Mouse (Mus musculus) embryonic facial prominence, embryonic 15.5 days (tissue): Measurements from ENCODE around the gene Slc5a4b. TPM values are rescaled to one million over a fixed set of nuclear protein-coding genes. Genes with fewer than 3 reads are reported as not detected.

Source experiments
- ATAC-seq: fragments of 200-750 bp; cut with Nextera tagmentation; 2 replicates; pipeline ENCODE4 v1.8.0; 2017; ENCODE audit warnings: low read depth, moderate TSS enrichment; ENCODE audit not compliant: insufficient number of reproducible peaks, low FRiP score, low TSS enrichment
- H3K27ac ChIP-seq: fragments of 300-500 bp; sonication (generic); replicated peaks from 2 replicates; pipeline ENCODE4 v1.5.1; 2015; ENCODE audit warnings: mild to moderate bottlenecking, inconsistent platforms
- H3K27me3 ChIP-seq: fragments of 300-500 bp; sonication (generic); 2 replicates; pipeline ENCODE4 v1.6.1; 2015; ENCODE audit warnings: inconsistent platforms
- H3K36me3 ChIP-seq: fragments of 300-500 bp; sonication (generic); 2 replicates; pipeline ENCODE4 v1.6.1; 2015; ENCODE audit warnings: mild to moderate bottlenecking, inconsistent platforms
- H3K4me1 ChIP-seq: fragments of 300-500 bp; sonication (generic); 2 replicates; pipeline ENCODE4 v1.6.1; 2015; ENCODE audit warnings: inconsistent platforms
- H3K4me2 ChIP-seq: fragments of 300-500 bp; sonication (generic); replicated peaks from 2 replicates; pipeline ENCODE4 v1.6.1; 2015; ENCODE audit warnings: mild to moderate bottlenecking, inconsistent platforms
- H3K4me3 ChIP-seq: fragments of 300-500 bp; sonication (generic); replicated peaks from 2 replicates; pipeline ENCODE4 v1.5.1; 2015; ENCODE audit warnings: mild to moderate bottlenecking, inconsistent platforms
- H3K9ac ChIP-seq: fragments of 300-500 bp; sonication (generic); 2 replicates; pipeline ENCODE4 v1.6.1; 2015; ENCODE audit warnings: inconsistent platforms
- H3K9me3 ChIP-seq: fragments of 300-500 bp; sonication (generic); replicated peaks from 2 replicates; pipeline ENCODE4 v1.6.1; 2016; ENCODE audit warnings: inconsistent platforms
- WGBS: fragments of 180-500 bp; shearing (Covaris S2); methylation state at CpG from one replicate; pipeline ENCODE4 v1.1.7; 2015; 5-methylcytosine and 5-hydroxymethylcytosine counted together
- microRNA-seq: library from miRNA; unstranded; fragments of <30 nt; microRNA quantifications from one replicate; pipeline ENCODE4, GENCODE M21; 2016; ENCODE audit warnings: borderline number of aligned reads
- polyA plus RNA-seq: library from polyadenylated mRNA; unstranded; fragments of >200 nt; fragmentation: Nextera tagmentation; extraction: Ambion mirVana; gene quantifications from 2 replicates; pipeline ENCODE4 v1.2.1, GENCODE M21; 2015

Slc5a4b gene
- polyA plus RNA-seq, 1 experiment from 2014 or later, result not detected

DNA sequence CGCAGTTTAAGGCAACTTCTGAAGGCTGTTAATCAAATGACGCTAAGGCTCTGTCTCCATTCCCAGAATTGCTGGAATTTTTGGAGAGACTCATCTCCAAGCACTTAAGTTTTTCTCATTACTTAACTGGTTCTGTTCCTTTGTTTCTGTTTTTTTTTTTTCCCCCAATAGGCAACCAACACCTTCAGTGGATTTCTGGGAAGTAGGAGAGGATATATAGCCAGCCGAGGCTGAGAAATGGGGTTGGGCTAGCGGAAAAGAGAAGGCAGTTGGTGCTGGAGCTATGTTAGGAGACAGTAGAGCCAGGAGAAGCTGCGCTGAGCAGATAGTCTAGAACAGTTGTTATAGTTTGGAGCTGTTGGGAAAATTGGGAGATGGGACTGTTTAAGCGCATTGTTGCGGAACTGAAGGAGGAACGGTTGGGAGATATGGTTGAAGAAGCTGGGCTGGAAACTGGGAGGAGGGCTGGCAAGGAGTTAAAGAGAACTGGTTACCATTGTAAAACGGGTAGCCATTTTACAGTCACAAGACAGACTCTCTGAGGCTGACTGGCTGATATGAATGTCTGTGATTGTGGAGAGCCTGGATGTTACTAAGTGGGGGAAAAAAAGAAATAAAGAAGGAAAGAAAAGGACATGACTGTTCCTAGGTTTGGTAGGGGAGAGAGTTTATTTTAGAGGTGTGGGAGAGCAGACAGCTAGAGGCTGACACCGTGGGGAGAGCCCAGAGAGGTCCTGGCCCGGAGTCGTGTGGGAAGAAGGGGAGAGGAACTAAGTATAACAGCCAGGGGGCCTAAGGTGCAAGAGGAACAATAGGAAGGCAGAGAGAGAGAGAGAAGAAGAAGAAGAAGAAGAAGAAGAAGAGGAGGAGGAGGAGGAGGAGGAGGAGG lies 83.4 kb downstream of the Slc5a4b start:
- 61% methylated on average over 12 of the region's 12 CpGs for WGBS
- Histone ChIP-seq H3K36me3 (no peaks in the 10 kb centered on the region), H3K4me2 (no peak overlapping the region), H3K4me1 (no peaks in the 10 kb centered on the region), H3K9me3 (no peaks in the 10 kb centered on the region), H3K4me3 (no peak overlapping the region), H3K27me3 (no peaks in the 10 kb centered on the region), H3K9ac (no peak overlapping the region), H3K27ac (no peak overlapping the region)
- no peak for ATAC-seq

DNA sequence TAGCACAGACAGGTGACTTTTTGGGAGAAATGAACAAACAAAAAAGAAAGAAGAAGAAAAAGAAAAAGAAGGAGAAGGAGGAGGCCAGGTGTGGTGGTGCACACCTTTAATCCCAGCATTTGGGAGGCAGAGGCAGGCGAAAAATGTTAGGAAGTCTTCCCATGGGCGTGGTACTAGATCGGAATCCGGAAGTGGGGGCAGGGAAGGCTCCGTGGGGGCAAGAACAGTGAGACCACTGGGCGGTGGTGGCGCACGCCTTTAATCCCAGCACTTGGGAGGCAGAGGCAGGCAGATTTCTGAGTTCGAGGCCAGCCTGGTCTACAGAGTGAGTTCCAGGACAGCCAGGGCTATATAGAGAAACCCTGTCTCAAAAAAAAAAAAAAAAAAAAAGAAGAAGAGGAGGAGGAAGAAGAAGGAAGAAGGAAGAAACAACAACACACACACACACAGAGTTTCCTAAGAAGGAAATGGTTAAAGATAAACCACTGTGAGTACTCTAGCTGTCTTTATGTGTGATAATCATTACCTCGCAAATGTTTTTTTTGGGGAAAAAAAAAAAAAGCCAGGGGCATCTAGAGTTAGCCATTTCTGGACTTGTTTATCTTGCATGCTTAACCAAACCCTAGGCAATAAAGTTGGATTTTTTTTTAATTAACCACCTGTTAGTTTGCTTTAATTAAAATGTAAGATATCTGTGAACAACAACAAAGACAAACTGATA lies 85.1 kb downstream of the Slc5a4b start:
- Histone ChIP-seq H3K36me3 (no peaks in the 10 kb centered on the region), H3K9me3 (no peaks in the 10 kb centered on the region), H3K9ac (no peak overlapping the region), H3K4me2 (no peak overlapping the region), H3K27ac (no peak overlapping the region), H3K4me1 (no peaks in the 10 kb centered on the region), H3K27me3 (no peaks in the 10 kb centered on the region), H3K4me3 (no peak overlapping the region)
- 95% methylated on average over 10 of the region's 10 CpGs for WGBS
- no peak for ATAC-seq

DNA sequence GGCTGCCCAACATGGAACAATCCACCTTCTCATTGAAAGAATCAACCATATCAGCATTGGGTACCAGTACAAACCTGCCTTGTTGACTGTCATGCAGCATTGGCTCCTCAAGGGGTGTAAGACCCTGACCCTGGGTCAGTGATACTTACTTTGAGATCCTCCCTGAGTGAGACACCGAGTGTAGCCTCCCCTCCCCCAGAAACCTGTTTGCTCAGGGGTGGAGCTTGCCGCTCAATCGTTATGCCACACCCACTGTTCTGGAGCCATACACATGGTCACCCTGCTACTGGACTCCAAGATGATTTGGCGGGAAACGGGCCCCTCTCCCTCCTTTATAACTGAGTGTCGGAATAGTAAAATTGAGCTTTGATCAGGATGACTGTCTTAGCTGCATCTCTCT lies 86.8 kb downstream of the Slc5a4b start:
- H3K9me3 ChIP-seq, result no peaks in the 10 kb centered on the region
- ATAC-seq, result no peak
- H3K9ac ChIP-seq, result no peak overlapping the region
- H3K36me3 ChIP-seq, result no peaks in the 10 kb centered on the region
- no peak overlapping the region for H3K4me2 ChIP-seq
- no peaks in the 10 kb centered on the region for H3K4me1 ChIP-seq
- WGBS, result 94% methylated on average over 6 of the region's 6 CpGs
- H3K27me3 ChIP-seq, result no peaks in the 10 kb centered on the region
- no peak overlapping the region for H3K4me3 ChIP-seq
- no peak overlapping the region for H3K27ac ChIP-seq

DNA sequence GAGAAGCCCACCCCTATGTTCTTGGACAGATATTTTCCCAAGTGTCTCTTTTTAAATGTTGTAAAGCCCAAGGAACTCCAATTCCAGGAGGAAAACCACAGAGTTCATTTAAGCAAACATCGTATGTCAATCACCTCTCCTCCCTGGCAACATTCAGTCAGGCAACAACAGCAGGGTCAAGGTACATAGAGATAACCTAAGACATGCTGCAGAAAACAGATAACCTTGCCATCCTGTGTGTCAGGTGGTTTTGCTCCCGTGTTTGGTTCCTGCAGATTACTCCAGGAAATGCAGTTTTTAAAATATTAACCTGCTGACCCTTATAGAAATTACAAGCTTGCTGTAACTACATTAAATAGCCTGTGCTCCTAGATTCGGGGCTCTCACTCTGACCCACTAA lies 89.0 kb downstream of the Slc5a4b start:
- ATAC-seq, result no peak
- WGBS, result 68% methylated on average over 3 of the region's 3 CpGs
- no peaks in the 10 kb centered on the region for H3K4me1 ChIP-seq
- no peaks in the 10 kb centered on the region for H3K9me3 ChIP-seq
- H3K27me3 ChIP-seq, result no peaks in the 10 kb centered on the region
- H3K4me3 ChIP-seq, result no peak overlapping the region
- no peak overlapping the region for H3K4me2 ChIP-seq
- H3K9ac ChIP-seq, result no peak overlapping the region
- no peak overlapping the region for H3K27ac ChIP-seq
- no peaks in the 10 kb centered on the region for H3K36me3 ChIP-seq

DNA sequence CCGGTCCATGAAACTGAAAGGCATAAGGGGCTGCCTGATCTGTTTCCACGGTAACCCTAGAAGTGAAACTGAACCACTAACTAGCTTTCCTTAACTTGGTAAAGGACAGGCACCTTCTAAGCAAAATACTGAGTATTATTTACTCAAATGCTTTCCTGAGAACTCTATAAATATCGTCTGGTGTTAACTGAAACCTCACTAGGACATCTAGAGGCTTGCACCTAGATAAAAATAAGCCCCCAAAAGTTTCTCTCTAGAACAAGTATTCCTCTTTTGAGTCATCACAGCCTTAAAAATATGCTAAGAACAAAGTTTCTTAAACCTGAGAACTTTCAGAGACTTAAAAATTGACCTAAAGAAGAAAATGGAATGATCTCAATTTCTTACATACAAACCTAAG lies 93.9 kb downstream of the Slc5a4b start:
- ATAC-seq, result no peak
- H3K36me3 ChIP-seq, result no peaks in the 10 kb centered on the region
- no peak overlapping the region for H3K4me3 ChIP-seq
- no peak overlapping the region for H3K9ac ChIP-seq
- H3K4me1 ChIP-seq, result no peaks in the 10 kb centered on the region
- H3K27ac ChIP-seq, result no peak overlapping the region
- WGBS, result 91% methylated on average over 3 of the region's 3 CpGs
- H3K27me3 ChIP-seq, result no peaks in the 10 kb centered on the region
- H3K9me3 ChIP-seq, result no peaks in the 10 kb centered on the region
- no peak overlapping the region for H3K4me2 ChIP-seq

DNA sequence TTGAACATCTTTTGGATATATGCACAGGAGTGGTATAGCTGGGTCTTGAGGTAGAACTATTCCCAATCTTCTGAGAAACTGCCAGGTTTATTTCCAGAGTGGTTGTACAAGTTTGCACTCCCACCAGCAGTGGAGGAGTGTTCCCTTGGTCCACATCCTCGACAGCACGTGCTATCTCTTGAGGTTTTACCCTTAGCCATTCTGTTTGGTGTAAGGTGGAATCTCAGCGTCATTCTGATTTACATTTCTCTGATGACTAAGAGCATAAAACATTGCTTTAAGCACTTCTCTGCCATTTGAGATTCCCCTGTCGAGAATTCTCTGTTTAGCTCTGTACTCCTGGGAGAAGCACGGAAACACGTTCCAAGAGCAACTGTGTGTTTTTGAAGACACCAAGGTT lies 97.8 kb downstream of the Slc5a4b start:
- Histone ChIP-seq H3K9me3 (no peaks in the 10 kb centered on the region), H3K36me3 (no peaks in the 10 kb centered on the region), H3K4me2 (no peak overlapping the region), H3K4me3 (no peak overlapping the region), H3K9ac (no peak overlapping the region), H3K4me1 (no peaks in the 10 kb centered on the region), H3K27ac (no peak overlapping the region), H3K27me3 (no peaks in the 10 kb centered on the region)
- no peak for ATAC-seq
- 67% methylated on average over 6 of the region's 6 CpGs for WGBS

DNA sequence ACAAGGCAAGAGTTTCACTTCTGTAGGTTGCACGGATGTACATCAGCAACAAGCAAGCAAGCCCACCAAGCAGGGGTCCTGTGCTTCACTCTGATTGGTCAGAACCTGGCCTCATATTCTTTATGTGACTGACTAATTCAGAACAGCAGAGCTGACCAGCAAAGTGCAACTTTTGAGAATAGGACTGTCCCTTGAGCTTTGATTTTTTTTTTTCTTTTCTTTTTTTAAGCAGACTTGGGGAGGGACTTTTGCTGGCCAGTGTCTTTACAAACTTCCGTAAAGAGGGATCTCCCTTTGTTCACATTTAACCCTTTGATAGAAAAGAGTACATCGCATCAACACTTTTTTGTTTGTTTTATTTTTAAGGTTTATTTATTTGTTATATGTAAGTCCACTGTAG lies 100.9 kb downstream of the Slc5a4b start:
- Histone ChIP-seq H3K27ac (no peak overlapping the region), H3K4me1 (no peaks in the 10 kb centered on the region), H3K4me3 (no peak overlapping the region), H3K36me3 (no peaks in the 10 kb centered on the region), H3K9ac (no peak overlapping the region), H3K27me3 (no peaks in the 10 kb centered on the region), H3K4me2 (no peak overlapping the region), H3K9me3 (no peaks in the 10 kb centered on the region)
- ATAC-seq, result no peak
- WGBS, result 74% methylated on average over 3 of the region's 3 CpGs

Small RNA genes within 50 kb of the gene (microRNA-seq; reads per million reads assigned to microRNA genes)
- gene Mir6409, result not detected

Other genes with a start within 250 kb of the Slc5a4b start
- 2.0 and 3.1 TPM in 2 replicates for gene Derl3, start 217.5 kb downstream of the Slc5a4b start, polyA plus RNA-seq
- 187 and 192 TPM in 2 replicates for gene Smarcb1, start 189.3 kb downstream of the Slc5a4b start, polyA plus RNA-seq
- 29.7 and 33.4 TPM in 2 replicates for gene Chchd10, start 177.8 kb downstream of the Slc5a4b start, polyA plus RNA-seq
- gene Mmp11, start 174.5 kb downstream of the Slc5a4b start, polyA plus RNA-seq, result 101 and 133 TPM in 2 replicates
- gene Gm867, start 170.3 kb downstream of the Slc5a4b start, polyA plus RNA-seq, result 0.81 and 0.89 TPM in 2 replicates
- gene Vpreb3, start 167.9 kb downstream of the Slc5a4b start, polyA plus RNA-seq, result 1.4 and 1.6 TPM in 2 replicates
- gene Gm5134, start 156.4 kb downstream of the Slc5a4b start, polyA plus RNA-seq, result not detected in 2 replicates
- 14.8 and 16.4 TPM in 2 replicates for gene Zfp280b, start 78.3 kb downstream of the Slc5a4b start, polyA plus RNA-seq
- gene Slc5a4a, start 36.5 kb upstream of the Slc5a4b start, polyA plus RNA-seq, result not detected in 2 replicates
- 59.4 and 61.7 TPM in 2 replicates for gene Prmt2, start 126.9 kb upstream of the Slc5a4b start, polyA plus RNA-seq
- 8.5 and 9.3 TPM in 2 replicates for gene S100b, start 142.9 kb upstream of the Slc5a4b start, polyA plus RNA-seq
- gene Dip2a, start 234.3 kb upstream of the Slc5a4b start, polyA plus RNA-seq, result 13.5 and 14.1 TPM in 2 replicates